Mouse (Mus musculus): Measurements from ENCODE around the gene Smpdl3b.

The Smpdl3b gene

DNA sequence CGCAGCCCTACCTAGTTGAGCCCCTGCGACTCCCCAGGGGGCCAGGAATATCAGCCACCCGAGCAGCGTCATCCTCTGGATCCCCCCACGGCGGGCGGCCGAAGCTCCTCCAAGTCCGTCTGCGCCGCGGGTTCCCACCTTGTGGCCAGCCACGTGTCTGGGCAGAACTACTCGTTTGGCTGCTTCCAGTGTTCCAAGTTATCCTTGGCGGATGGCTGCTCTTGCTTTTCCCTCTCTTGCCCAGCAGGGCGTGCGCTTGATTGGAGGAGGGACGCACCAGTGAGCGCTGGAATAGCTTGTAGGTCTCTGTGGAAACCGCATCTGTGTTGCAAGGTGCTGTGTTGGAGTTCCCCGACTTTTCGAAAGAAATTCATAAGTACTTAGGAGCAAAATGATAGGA, at the start of gene Smpdl3b:
Gene Smpdl3b (minus strand): TSS at position 279 of the 400 bp plus-strand sequence.
- in situ Hi-C loops (cut with MboI, MseI) = no loop called here

DNA sequence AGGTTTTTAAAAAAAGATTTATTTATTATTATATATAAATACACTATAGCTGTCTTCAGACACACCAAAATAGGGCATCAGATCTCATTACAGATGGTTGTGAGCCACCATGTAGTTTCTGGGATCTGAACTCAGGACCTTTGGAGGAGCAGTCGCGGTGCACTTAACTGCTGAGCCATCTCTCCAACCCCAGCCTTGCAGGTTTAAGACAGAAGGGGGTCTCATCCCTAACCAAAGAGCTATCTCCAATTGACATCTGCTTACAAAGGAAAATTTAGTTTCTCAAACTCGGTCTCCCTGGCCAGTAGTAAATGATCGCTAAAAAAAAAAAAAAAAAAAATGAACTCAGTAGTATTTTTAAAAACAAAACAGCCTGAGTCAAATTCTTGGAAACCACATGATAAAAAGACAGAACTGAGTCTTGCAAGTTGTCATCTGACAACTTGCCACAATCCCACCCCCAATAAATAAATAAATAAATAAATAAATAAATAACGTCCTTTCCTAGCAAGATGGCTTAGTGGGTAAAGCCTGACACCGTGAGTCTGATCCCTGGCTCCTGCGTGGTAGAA, 49.7 kb upstream of the Smpdl3b start:
- in situ Hi-C loops (cut with MboI, MseI) = no loop called here

DNA sequence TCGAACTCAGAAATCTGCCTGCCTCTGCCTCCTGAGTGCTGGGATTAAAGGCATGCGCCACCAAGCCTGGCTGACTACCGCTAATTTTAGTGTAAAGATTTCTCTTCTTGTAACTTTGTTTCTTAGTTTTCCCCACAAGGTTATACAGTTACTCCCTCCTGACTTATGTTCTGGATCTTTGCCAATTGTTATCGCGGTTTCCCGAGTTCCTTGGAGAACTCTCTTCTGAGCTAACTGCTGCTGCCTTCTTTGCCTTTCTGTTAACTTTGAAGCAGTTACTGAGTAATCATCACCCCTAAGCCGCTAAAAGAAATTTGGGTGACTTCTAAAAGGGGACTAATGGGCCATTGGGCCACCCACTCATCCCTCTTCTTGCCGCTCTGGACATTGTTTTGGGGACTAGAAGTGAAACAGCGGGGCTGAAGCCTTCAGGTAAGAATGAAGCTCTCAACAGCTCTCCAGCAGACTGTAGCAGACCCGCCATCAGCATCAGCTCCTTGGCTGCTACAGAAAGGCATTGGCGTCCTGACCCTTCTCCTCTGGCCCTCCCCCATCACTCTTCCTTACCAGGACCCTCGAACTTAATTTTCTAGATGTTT, 48.6 kb upstream of the Smpdl3b start:
- in situ Hi-C loops (cut with MboI, MseI) = no loop called here

DNA sequence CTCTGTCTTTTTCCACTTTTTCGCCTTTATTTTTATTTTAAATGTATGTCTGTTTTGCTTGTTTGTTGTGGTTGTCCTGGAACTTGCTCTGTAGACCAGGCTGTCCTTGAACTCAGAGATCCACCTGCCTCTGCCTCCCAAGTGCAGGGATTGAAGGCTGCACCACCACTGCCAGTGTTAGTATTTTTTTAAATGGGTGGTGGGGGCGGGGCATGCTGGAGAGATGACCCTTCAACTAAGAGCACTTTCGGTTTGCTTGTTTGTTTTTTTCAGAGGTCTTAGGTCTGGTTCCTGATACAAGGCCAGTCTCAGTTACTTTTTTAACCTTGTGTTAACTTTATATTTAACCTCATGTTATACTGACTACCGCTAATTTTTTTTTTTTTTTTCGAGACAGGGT, 48.1 kb upstream of the Smpdl3b start:
- in situ Hi-C loops (cut with MboI, MseI) = no loop called here

DNA sequence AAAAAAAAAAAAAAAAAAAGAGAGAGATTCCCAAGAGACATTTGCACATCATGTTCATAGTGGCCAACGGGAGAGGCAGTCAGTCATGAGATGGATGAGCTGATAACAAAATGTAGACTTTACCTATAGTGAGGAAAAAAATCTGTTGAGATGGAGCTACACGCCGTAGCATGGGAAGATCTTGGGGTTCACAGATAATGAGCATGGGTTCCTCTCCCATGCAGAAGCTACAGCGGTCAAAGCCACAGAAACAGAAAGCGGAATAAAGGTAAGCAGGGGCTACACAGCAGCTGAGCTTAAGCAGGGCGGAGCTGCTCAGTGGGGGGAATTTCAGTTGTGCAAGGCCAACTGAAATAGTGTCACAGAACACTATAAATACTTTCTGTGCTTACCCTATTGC, 47.3 kb upstream of the Smpdl3b start:
- in situ Hi-C loops (cut with MboI, MseI) = no loop called here

DNA sequence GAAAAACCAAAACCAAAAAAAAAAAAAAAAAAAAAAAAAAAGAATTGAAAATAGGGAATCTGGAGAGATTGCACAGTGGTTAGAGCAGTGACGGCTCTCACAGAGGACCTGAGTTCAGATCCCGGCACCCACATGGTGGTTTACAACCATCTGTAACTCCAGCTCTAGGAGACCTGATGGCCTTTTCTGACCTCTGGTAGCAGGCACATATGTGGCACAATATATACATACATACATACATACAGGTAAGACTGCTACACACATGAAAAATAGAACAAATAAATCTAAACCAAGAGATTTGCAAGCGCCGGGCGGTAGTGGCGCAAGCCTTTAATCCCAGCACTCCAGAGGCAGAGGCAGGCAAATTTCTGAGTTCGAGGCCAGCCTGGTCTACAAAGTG, 46.8 kb upstream of the Smpdl3b start:
- in situ Hi-C loops (cut with MboI, MseI) = no loop called here

DNA sequence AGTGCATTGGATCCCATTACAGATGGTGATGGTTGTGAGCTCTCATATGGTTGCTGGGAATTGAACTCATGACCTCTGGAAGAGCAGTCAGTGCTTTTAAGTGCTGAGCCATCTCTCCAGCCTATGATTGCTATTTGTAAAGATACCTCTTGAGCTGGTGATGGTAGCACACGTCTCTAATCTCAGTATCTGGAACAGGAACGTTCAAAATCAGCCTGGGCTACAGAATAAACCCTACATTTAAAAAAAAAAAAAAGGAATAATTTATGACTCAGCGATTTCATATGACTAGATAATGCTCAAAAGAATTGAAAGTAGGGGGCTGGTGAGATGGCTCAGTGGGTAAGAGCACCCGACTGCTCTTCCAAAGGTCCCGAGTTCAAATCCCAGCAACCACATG, 46.2 kb upstream of the Smpdl3b start:
- in situ Hi-C loops (cut with MboI, MseI) = no loop called here

DNA sequence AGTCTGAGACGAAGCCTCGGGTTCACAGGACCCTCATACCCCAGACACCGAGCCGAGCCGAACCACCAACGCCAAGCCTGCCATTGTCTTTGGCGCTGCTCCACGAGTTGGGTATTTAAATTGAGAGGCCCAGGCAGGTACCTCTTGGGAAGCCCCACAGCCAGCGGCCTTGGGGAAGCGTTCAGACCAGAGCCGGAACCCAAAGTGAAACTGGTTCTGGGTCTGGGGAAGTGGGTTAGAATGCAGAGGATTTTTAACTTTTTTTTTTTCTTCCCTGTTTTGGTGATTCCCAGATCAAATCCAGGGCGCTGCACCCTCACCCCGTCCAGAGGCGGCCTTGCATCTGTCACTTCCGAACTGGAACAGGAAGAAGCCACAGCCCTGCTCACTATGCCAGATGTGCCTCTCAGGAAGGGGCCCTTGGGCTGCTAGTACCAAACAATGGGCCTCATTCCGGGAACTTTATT, 45.2 kb upstream of the Smpdl3b start:
- in situ Hi-C loops (cut with MboI, MseI) = no loop called here

DNA sequence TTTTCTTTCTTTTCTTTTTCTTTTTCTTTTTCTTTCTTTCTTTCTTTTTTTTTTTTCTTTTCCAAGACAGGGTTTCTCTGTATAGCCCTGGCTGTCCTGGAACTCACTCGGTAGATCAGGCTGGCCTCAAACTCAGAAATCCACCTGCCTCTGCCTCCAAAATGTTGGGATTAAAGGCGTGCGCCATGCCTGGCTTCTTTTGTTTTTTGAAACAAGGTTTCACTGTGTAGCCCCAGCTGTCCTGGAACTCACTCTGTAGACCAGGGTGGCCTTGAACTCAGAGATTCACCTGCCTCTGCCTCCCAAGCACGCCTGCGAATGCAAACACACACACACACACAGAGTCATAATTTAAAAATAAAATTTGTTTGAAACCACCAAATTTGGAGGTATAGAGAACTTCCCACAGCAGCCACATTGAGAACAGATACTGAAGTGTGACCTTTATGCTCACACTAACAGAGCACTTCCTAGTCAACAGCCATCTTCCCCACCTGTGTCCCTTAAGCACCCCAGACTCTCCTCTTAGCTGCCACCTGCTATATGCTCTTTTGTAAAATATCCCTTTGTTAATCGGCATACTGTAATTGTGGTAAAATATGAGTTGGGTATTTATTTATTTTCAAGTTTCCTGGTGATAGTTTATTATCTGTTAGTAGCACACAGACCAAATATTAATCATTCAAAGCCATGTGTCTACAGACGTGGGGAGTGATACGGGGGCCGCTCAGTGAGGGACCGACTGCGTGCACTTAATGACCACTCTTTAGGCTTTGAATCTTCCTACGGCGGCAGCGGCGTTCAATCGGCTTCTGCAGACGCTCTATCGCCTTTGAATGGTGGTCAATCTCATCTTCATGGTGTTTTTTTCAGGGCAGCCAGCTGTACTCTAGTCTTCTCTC, 44.4 kb upstream of the Smpdl3b start:
- in situ Hi-C loops (cut with MboI, MseI) = no loop called here

DNA sequence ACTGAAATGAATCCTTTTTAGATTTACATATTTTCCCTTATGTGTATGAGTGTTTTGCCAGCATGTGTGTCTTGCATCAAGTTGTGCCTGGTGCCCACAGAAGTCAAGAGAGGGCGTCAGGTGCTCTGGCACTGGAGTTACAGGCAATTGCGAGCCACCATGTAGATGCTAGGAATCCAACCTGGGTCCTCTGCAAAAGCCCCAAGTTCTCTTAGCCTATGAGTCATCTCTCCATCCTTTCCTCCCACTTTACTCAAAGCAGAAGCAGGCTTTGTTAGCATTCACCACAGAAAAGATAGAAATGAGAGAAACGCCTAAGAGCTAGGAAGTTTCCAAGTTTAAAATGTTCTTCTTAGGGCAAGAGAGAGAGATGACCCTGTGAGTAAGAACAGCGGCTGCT, 42.8 kb upstream of the Smpdl3b start:
- in situ Hi-C loops (cut with MboI, MseI) = loop anchor here in 1 of 2 experiments (25.0 kb wide), 1 partner anchor 1888 kb away; the partner anchor contains the start of gene Laptm5

DNA sequence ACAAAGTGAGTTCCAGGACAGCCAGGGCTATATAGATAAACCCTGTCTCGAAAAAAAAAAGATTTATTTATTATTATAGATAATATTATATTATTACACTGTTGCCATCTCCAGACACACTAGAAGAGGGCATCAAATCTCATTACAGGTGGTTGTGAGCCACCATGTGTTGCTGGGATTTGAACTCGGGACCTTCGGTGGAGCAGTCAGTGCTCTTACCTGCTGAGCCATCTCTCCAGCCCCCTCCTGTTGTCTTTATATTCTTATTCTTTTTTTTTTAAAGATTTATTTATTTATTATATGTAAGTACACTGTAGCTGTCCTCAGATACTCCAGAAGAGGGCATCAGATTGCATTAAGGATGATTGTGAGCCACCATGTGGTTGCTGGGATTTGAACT, 41.6 kb upstream of the Smpdl3b start:
- in situ Hi-C loops (cut with MboI, MseI) = loop anchor here in 1 of 2 experiments (25.0 kb wide), 1 partner anchor 1886 kb away; the partner anchor contains the start of gene Laptm5

DNA sequence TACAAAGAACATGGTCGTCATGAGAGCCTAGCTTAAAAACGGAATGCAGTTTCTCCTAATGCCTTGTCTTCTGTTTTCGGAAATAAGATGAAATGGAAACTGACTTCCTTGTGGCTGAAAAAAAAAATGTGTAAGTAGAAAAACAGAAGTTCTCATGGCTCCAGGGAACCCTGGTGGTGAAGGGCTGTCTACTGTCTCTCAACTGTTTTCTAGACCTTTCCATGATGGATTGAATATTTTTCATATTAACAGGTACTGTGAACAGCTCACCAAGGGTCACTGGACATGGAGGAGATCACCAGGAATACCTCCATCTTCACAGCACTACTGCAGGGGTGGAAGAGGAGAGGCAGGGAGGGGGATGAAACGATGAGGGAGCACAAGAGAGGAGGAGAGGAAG, 41.0 kb upstream of the Smpdl3b start:
- in situ Hi-C loops (cut with MboI, MseI) = loop anchor here in 1 of 2 experiments (25.0 kb wide), 1 partner anchor 1886 kb away; the partner anchor contains the start of gene Laptm5

DNA sequence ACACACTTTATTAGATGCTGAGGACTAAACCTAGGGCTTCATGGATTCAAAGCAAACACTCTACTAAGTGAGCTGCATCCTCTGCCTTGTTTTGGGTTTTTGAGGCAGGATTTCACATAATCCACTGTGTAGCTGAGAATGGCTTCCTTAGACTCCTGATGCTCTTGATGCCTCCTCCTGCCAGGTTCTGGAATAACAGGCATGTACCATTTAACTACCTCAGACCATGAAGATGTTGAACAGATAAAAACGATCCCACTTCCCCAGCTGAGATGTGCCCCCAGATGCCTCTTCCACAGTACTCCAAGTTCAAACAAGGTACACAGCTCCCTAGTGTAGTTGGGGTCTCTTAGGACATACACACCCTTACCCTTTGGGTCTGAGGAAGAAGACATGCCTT, 40.4 kb upstream of the Smpdl3b start:
- in situ Hi-C loops (cut with MboI, MseI) = loop anchor here in 1 of 2 experiments (25.0 kb wide), 1 partner anchor 1885 kb away; the partner anchor contains the start of gene Laptm5

DNA sequence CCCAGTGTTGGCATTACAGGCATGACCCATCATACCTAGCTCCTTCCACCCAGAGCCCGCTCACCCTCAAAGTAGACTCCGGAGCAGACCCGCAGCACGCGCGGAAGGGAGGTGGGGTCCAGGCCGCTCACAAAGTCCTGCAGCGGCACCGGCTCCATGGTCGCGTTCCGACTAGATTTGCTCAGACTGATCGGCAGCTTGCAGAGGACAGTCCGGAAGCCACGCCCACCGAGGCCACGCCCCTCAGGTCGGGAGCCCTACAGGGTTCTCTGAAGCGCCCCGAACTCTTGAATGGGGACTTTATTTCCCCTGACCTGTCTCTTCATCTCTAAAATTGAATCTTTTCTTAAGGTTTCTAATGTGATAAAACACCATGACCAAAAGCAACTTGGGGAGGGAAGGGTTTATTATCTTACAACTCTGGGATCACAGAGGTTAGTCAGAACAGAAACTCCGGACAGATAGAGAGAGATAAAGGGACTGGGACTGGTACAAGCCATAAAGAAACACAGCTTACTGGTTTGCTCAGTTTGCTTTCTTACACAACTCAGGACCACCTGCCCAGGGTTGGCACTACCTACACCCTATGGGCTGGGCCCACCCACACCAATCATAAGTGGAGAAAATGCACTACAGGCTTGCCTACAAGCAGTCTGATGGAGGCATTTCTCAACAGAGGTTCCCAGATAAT, 39.3 kb upstream of the Smpdl3b start, which contains the start of gene Themis2:
Gene Themis2 (minus strand): TSS at position 192 of the 691 bp plus-strand sequence.
- in situ Hi-C loops (cut with MboI, MseI) = loop anchor here in 1 of 2 experiments (25.0 kb wide), 1 partner anchor 1884 kb away; the partner anchor contains the start of gene Laptm5

DNA sequence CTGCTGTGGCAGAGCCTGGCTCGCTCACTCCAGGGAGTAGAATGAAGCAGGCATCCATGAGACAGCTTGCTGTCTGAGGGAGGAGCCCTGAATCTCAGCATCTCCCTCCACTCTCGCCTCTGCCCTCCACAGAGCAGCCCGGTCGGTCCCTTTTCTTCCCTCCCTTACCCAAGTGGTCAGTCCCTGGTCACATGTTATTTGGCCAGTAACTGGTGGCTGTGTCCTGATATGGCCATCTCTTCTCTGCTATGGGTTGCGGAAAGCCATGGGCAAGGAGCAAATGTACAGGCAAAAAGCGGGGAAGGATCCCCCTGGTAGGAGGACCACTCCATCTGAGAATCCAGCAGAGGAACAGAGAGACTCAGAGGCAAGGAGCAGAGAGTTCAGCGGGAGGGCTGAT, 38.1 kb upstream of the Smpdl3b start:
- in situ Hi-C loops (cut with MboI, MseI) = loop anchor here in 1 of 2 experiments (25.0 kb wide), 1 partner anchor 1883 kb away; the partner anchor contains the start of gene Laptm5

DNA sequence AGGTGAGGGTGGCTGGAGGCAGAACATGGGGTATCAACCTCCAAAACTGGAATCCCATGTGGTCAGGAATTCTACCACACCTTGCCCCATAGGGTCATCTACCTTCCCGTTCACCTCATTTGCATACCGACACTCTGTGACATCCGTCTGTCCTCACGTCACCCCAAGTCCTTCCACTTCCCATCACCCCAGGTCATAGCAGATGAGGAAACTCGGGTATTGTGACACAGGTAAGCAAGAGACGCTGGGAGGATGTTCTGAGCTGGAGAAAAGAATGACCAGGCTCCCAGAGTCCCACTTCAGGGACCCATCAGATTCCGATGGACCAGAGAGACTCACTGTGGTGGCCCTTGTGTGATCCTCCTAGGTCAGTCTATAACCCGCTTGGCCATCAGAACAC, 37.7 kb upstream of the Smpdl3b start:
- in situ Hi-C loops (cut with MboI, MseI) = loop anchor here in 1 of 2 experiments (25.0 kb wide), 1 partner anchor 1882 kb away; the partner anchor contains the start of gene Laptm5

DNA sequence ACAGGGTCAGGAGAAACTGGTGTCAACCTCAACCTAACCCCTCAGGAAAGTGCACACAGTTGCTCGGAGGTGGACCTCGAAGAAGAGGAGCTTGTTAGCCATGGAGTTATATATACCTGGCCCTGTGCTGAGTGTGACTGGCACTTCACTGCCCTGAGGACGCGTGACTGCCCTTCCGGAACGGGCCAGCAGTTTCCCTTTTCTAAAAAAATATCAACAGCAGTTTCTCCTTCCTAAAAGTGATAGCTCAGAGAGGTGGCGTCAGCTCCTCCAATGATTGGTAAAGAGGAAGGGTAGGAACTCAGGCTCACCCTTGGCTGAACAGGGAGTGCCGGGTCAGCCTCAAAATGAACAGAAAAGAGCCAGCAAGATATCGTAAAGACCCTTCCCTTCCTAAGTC, 37.0 kb upstream of the Smpdl3b start:
- in situ Hi-C loops (cut with MboI, MseI) = loop anchor here in 1 of 2 experiments (25.0 kb wide), 1 partner anchor 1882 kb away; the partner anchor contains the start of gene Laptm5

DNA sequence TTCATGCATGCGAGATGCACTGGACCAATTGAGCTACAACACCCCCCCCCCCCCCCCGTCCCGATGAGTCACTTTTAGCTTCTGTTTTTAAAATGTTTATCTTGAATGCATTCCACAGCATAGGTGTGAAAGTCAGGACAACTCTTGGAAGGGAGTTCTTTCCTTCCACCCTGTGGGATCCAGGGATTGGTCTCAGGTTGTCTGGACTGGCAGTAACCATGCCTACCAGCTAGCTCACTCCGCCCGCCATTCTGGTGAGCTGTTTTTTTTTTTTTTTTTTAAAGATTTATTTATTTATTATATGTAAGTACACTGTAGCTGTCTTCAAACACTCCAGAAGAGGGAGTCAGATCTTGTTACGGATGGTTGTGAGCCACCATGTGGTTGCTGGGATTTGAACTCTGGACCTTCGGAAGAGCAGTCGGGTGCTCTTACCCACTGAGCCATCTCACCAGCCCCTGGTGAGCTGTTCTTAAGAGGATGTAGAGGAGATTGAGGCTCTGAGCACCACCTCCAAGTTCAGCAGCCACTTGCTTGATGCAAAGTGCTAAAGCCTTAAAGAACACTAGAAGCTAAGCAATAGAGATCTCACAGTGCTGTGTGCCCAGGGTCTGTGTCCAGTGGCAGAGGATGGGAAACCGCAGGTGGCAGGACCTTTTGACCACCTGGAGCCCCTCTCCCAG, 36.4 kb upstream of the Smpdl3b start:
- in situ Hi-C loops (cut with MboI, MseI) = loop anchor here in 1 of 2 experiments (25.0 kb wide), 1 partner anchor 1881 kb away; the partner anchor contains the start of gene Laptm5

DNA sequence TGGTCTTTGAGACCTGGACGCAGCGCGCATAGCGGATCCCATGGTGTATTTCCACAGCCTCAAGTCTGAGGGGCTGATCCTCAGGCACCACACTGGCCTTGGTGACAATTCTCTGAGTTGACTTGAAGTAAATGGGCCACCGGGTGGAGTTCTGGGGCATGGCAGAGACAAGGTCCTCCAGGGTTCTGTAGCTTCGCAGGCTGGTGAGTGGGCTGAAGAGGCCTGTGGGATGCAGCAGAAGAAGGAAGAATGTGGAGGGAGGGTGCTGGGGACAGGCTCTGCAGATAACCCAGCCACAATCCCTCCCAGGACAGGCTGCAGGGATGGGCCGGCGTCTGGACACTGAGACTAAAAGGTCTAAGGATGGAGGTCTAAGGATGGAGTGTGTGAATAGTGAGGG, 32.7 kb upstream of the Smpdl3b start:
- in situ Hi-C loops (cut with MboI, MseI) = loop anchor here in 1 of 2 experiments (25.0 kb wide), 1 partner anchor 1877 kb away; the partner anchor contains the start of gene Laptm5

DNA sequence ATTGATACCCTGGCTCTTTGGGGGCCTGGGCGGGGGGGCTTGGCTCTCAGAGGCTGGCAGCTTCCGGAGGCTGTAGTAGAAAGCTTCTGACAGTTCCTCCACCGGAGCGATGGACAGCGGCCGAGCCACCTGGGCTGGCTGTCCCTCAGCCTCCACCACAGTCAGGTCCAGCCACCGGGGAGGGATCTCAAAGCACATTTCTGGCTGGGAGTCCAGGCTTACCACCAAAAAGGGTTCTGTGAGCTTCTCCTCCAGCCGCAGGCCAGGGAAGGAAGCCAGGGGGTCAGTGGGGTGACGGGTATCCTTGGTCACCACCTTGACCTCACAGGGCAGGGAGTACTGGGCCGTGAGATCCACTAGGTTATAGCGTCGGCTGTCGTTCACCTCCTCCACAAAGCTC, 28.2 kb upstream of the Smpdl3b start:
- in situ Hi-C loops (cut with MboI, MseI) = loop anchor here in 1 of 2 experiments (25.0 kb wide), 1 partner anchor 1873 kb away; the partner anchor contains the start of gene Laptm5

All from T-helper 17 cell (primary cell).